Mouse (Mus musculus) midbrain, postnatal 0 days (tissue): ENCODE measurements around the gene Gm27029. TPM values are rescaled to one million over a fixed set of nuclear protein-coding genes. Genes with fewer than 3 reads are reported as not detected.
"Not testable (repeated sequence)": the region's sequence is repeated elsewhere in the genome, so short reads cannot be mapped to it uniquely, and the experiment has no call there.

ENCODE experiments used
- ATAC-seq: fragments of 200-750 bp; cut with Nextera tagmentation; 2 replicates; pipeline ENCODE4 v1.8.0; 2017; ENCODE audit warnings: moderate number of reproducible peaks, mild to moderate bottlenecking, moderate TSS enrichment, moderate library complexity; ENCODE audit not compliant: low FRiP score
- DNase-seq: peaks from one replicate; pipeline ENCODE4 v3.0.0-alpha.2; 2015; ENCODE audit warnings: low spot score
- H3K27ac ChIP-seq: fragments of 300-500 bp; sonication (generic); 2 replicates; pipeline ENCODE4 v1.5.1; 2014; ENCODE audit warnings: low read depth, mild to moderate bottlenecking, low read length, mixed read lengths
- H3K27me3 ChIP-seq: fragments of 300-500 bp; sonication (generic); 2 replicates; pipeline ENCODE4 v1.6.1; 2014; ENCODE audit warnings: low read length, control low read depth, mixed read lengths; ENCODE audit not compliant: insufficient read depth
- H3K36me3 ChIP-seq: fragments of 300-500 bp; sonication (generic); 2 replicates; pipeline ENCODE4 v1.6.1; 2014; ENCODE audit warnings: low read length, control low read depth, mixed read lengths; ENCODE audit not compliant: insufficient read depth
- H3K4me1 ChIP-seq: fragments of 300-500 bp; sonication (generic); 2 replicates; pipeline ENCODE4 v1.6.1; 2014; ENCODE audit warnings: mild to moderate bottlenecking, control low read depth, antibody characterized with exemption, low read length, mixed read lengths; ENCODE audit not compliant: insufficient read depth
- H3K4me2 ChIP-seq: fragments of 300-500 bp; sonication (generic); 2 replicates; pipeline ENCODE4 v1.6.1; 2014; ENCODE audit warnings: low read depth, mild to moderate bottlenecking, low read length, mixed read lengths; ENCODE audit not compliant: poor library complexity, severe bottlenecking
- H3K4me3 ChIP-seq: fragments of 300-500 bp; sonication (generic); 2 replicates; pipeline ENCODE4 v1.5.1; 2014; ENCODE audit warnings: low read depth, mild to moderate bottlenecking, low read length, moderate library complexity
- H3K9ac ChIP-seq: fragments of 300-500 bp; sonication (generic); replicated peaks from 2 replicates; pipeline ENCODE4 v1.6.1; 2014; ENCODE audit warnings: mild to moderate bottlenecking, low read length, moderate library complexity, mixed read lengths; ENCODE audit not compliant: poor library complexity, severe bottlenecking
- H3K9me3 ChIP-seq: fragments of 300-500 bp; sonication (generic); 2 replicates; pipeline ENCODE4 v1.6.1; 2016; ENCODE audit warnings: low read length, control low read depth
- CTCF ChIP-seq: IDR thresholded peaks from 2 replicates; pipeline ENCODE4 v1.5.1; 2016; ENCODE audit warnings: antibody characterized with exemption, mild to moderate bottlenecking
- WGBS: fragments of 180-500 bp; shearing (Covaris S2); extraction: QIAGEN DNeasy Blood & Tissue Kit; methylation state at CpG from one replicate; pipeline ENCODE4 v1.1.7; 2014; 5-methylcytosine and 5-hydroxymethylcytosine counted together
- polyA plus RNA-seq: library from polyadenylated mRNA; unstranded; fragments of >200 nt; fragmentation: Nextera tagmentation; extraction: Ambion mirVana; gene quantifications from 2 replicates; pipeline ENCODE4 v1.2.1, GENCODE M21; 2015
- total RNA-seq: library from RNA; depleted of rRNA; stranded (reverse); fragments of >200 nt; gene quantifications from 2 replicates; pipeline ENCODE4 v1.2.3, GENCODE M21; 2014

Gene Gm27029
- total and polyA plus RNA-seq, 2 experiments from 2014 or later = 5.7 to 6.3 TPM

GRCm38 (mm10) chr11:101452093-101452774 is 27.6 kb upstream of the Gm27029 start:
- Histone ChIP-seq H3K27ac (no peak overlapping the region), H3K9ac (no peak overlapping the region), H3K27me3 (no peaks in the 10 kb centered on the region), H3K36me3 (no peaks in the 10 kb centered on the region; the same call in 1 of the 2 replicates), H3K4me3 (no peak overlapping the region), H3K9me3 (no peaks in the 10 kb centered on the region), H3K4me2 (no peak overlapping the region), H3K4me1 (no peaks in the 10 kb centered on the region)
- DNase-seq (no peak), ATAC-seq (no peak)
- no peak for TF ChIP-seq CTCF
- 71% methylated on average over 10 of the region's 10 CpGs for whole genome bisulfite sequencing

GRCm38 (mm10) chr11:101451536-101451935 is 26.9 kb upstream of the Gm27029 start:
- WGBS = 94% methylated on average over 10 of the region's 10 CpGs

DNA sequence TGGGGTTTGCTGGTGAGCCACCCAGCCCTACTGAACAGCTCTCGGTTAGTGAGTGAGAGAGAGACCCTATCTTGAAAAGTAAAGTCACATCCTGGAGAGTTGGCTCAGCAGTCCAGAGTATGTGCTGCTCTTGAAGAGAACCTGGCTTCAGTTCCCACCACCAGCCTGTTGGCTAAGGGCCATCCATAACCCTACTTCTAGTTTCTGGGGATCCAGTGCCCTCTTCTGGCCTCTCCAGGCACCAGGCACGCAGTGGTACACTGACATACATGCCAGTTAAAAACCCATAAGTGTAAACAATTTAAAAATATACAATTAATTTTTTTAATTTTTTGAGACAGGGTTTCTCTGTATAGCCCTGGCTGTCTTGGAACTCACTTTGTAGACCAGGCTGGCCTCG is 25.8 kb upstream of the Gm27029 start:
- DNase-seq (no peak), ATAC-seq (no peak)
- no peak overlapping the region for H3K4me2 ChIP-seq
- peaks cover 4% of the 10 kb centered on the region; the same call in 1 of the 2 replicates for H3K36me3 ChIP-seq
- no peak overlapping the region for H3K27ac ChIP-seq
- no peaks in the 10 kb centered on the region for H3K27me3 ChIP-seq
- WGBS = 77% methylated on average over 3 of the region's 3 CpGs
- TF ChIP-seq CTCF = peak; percentile 6; the same call in 1 of the 2 replicates
- H3K9ac ChIP-seq = no peak overlapping the region
- H3K4me1 ChIP-seq = no peaks in the 10 kb centered on the region
- no peak overlapping the region for H3K4me3 ChIP-seq
- no peaks in the 10 kb centered on the region for H3K9me3 ChIP-seq

More at GRCm38 (mm10) chr11:101451536-101451935, 26.9 kb upstream of the Gm27029 start:
- Histone ChIP-seq H3K4me3 (no peak overlapping the region), H3K9ac (no peak overlapping the region), H3K9me3 (no peaks in the 10 kb centered on the region), H3K4me1 (no peaks in the 10 kb centered on the region), H3K27ac (no peak overlapping the region), H3K36me3 (no peaks in the 10 kb centered on the region), H3K4me2 (no peak overlapping the region), H3K27me3 (no peaks in the 10 kb centered on the region)
- DNase-seq = no peak
- TF ChIP-seq CTCF = no peak
- ATAC-seq = no peak

GRCm38 (mm10) chr11:101449596-101449995 is 25.0 kb upstream of the Gm27029 start:
- H3K36me3 ChIP-seq, DNase-seq, ATAC-seq, H3K9me3 ChIP-seq, H3K9ac ChIP-seq, H3K27ac ChIP-seq, H3K4me2 ChIP-seq, H3K27me3 ChIP-seq, H3K4me1 ChIP-seq, H3K4me3 ChIP-seq: not testable (repeated sequence)
- 90% methylated on average over 4 of the region's 4 CpGs for WGBS

DNA sequence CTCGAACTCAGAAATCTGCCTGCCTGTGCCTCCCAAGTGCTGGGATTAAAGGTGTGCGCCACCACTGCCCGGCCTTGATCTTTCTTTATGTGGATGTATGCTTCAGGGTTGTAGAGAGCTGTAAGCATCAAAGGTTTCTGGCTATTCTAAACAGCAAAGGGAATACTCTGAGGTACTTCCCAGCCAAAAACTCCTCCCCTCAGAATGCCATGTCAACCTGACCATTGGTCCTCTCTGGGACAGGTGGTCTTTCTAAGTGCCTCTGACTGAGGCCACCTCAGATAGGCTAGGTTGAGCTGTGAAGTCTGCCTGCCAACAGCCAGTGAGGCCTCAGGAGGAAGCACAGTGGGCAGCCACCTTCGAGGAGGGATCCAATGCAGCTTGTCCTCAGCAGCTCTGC is 24.3 kb upstream of the Gm27029 start:
- Histone ChIP-seq H3K27me3 (no peaks in the 10 kb centered on the region), H3K9ac (no peak overlapping the region), H3K9me3 (no peaks in the 10 kb centered on the region), H3K27ac (no peak overlapping the region), H3K4me1 (no peaks in the 10 kb centered on the region), H3K4me3 (no peak overlapping the region), H3K4me2 (no peak overlapping the region), H3K36me3 (peaks cover 13% of the 10 kb centered on the region)
- ATAC-seq = no peak
- no peak for TF ChIP-seq CTCF
- 83% methylated on average over 4 of the region's 4 CpGs for WGBS
- no peak for DNase-seq

DNA sequence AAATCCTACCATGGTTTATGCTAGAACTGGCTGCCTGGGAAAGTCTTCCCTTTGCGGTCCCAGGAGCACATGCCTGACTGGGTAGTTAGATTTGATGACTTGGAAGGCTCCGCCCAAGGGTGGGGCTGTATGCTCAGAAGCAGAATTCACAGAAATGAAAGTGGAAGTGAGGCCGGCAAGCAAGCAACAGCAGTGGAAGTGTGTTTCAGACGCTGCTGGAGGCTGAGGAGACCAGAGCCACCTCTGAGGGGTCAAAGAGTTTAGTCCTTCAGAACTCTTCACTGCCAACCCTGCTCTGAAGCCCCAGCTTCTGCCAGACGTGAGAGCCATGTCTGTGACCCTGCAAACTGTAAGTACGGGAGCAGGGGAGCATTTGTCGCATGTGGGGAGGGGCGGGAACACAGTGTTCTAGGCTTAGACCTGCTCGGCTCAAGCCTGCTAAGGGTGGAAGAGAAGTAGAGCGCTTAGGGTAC is 23.7 kb upstream of the Gm27029 start, which contains the start of gene Ifi35:
TSS of gene Ifi35 (plus strand) at position 134 of the 473 bp plus-strand sequence.
- Histone ChIP-seq H3K27ac (0 out of 2 replicates have a peak within 1 kb of the TSS, but pooled peaks have one; percentile 6), H3K36me3 (peaks cover 18% of the 10 kb centered on the region), H3K27me3 (no peaks in the 10 kb centered on the region), H3K9me3 (no peaks in the 10 kb centered on the region), H3K9ac (no peak within 1 kb of the TSS), H3K4me3 (0 out of 2 replicates have a peak within 1 kb of the TSS, but pooled peaks have one; percentile 13), H3K4me1 (0 out of 2 replicates have a peak, but pooled peaks cover 3% of the 10 kb centered on the region), H3K4me2 (no peak within 1 kb of the TSS)
- DNase-seq (no peak), ATAC-seq (no peak)
- TF ChIP-seq CTCF = no peak
- WGBS = 44% methylated on average over 10 of the region's 10 CpGs
